Mouse (Mus musculus): ENCODE results near the gene Eef1a1.

- TF ChIP-seq CTCF (IDR thresholded peaks at IDR 0.05; ENCODE audit: borderline replicate concordance, insufficient read depth, low read depth, low read length) (no peak), POLR2A (IDR thresholded peaks at IDR 0.05; ENCODE audit: borderline replicate concordance, insufficient read depth, low read length) (no peak)
These were observed 3.3 kb upstream of the Eef1a1 start for GRCm38 (mm10) chr9:78492254-78492653.
